Mouse (Mus musculus): Measurements from ENCODE around the gene C330021F23Rik.

DNA sequence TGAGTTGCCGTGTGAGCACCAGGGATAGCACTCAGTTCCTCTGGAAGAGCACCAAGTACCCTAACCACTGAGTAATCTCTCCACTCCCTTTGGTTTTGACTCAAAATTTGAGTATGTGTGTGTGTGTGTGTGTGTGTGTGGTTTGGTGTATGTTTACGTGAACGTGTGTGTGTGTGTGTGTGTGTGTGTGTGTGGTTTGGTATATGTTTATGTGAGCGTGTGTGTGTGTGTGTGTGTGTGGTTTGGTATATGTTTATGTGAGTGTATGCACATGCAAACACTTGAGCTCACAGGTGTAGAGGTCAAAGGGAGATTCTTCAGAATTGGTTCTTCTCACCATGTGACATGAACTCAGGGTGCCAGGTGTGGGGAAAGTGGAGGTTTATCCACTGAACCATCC lies 11.7 kb upstream of the C330021F23Rik start:
- TF ChIP-seq CTCF (IDR thresholded peaks at IDR 0.05; ENCODE audit: low read depth, low read length) (no peak), POLR2A (IDR thresholded peaks at IDR 0.05; ENCODE audit: insufficient read depth, low read length) (no peak)

Data from ES-Bruce4 (cell line).